Mouse (Mus musculus): ENCODE results near the gene Tmem88b.
"Not testable (repeated sequence)": the region's sequence is repeated elsewhere in the genome, so short reads cannot be mapped to it uniquely, and the experiment has no call there.

The Tmem88b gene

DNA sequence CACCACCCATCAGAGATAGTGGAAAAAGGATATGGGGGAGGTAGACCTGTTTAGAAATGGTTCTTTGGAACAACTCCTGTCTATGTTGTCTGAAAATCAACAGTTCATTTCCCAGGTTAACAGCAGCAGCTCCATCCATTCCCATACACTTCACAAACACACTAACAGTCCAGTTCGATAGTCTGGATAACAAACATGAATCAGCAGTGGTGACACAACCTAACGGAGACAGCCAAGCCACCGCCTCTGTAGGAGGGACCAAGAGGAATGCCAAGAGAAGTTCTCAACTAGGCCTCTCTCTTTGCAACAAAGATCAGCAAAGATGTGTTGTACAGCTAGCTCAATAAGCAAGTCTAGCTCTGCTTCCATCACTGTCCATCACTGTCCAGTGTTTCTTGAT, 23.3 kb downstream of the Tmem88b start:
- no peak for ATAC-seq (ENCODE audit: insufficient number of reproducible peaks, low FRiP score, low TSS enrichment)

DNA sequence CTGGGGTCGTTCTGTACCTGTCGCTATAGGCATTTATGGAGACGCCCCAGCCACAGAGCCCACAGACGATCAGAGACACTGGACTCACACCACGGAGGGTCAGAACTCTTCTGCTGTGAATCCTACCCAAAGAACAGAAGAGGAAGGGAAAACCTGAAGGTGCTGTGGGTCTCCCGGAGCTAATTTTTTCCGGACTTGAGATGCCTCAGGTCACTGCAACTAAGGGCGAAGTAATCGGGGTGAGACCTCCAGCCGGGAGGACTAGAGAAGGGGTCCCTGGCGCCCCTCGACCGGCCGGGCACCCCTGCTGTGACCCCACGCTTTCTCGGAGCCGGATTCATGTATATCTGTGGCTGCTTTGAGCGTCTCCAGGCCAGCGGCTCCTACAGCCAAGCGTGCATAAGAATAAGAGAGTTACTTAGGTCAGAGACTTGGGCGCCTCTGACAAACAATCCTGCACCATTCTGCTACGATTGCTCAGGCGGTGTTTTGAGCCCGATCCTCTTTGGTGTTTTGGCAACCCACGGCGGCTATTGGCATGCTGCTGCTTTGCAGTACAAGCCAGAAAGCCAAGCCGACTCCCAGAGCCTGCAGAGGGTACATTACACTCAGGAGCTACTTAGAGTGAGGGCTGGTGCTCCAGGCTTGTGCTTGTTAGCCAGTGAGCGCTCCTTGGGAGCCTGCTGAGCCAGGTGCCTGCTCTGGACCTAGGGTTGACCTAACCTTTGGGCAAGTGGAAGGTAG, 24.1 kb downstream of the Tmem88b start:
- ATAC-seq (ENCODE audit: insufficient number of reproducible peaks, low FRiP score, low TSS enrichment), result no peak

DNA sequence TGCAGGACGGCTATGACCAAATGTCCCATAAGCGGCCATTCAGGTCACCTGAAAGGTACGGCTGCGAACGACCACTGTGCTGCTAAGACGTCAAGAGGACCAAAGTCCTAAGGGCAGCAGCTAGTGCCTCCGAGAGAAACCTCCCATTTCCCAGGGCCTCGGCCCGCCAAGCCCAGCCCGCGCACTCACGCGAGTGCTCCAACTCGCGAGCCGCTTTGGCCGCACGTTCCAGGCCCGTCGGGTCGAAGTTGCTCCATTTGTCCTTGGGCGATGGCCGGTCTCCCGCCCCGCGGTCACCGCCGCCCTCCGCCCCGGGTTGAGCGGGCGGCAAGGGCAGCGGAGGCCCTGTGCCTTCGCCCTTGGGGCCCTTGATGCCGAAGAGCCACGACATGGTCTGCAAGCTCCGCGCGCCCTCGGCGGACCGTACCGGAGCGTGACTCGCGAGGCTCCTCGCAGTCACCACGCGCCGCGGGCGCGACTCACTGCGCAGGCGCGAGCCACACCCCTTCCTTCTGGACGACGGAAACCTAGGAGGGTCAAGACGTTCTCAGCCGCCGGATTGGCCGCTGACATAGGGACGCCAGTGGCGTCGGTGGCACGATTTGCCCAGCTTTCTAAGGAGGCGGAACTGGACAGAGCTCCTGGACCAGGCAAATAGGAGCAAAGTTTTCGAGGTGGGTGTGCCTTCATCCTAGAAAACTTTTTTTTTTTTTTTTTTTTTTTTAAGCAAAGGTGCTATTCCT, 24.9 kb downstream of the Tmem88b start, which contains the start of gene Atad3a:
TSS of gene Atad3a (minus strand) at position 481 of the 743 bp plus-strand sequence.
- ATAC-seq (ENCODE audit: insufficient number of reproducible peaks, low FRiP score, low TSS enrichment), result peak; percentile 89; the same call in 1 of the 2 replicates

DNA sequence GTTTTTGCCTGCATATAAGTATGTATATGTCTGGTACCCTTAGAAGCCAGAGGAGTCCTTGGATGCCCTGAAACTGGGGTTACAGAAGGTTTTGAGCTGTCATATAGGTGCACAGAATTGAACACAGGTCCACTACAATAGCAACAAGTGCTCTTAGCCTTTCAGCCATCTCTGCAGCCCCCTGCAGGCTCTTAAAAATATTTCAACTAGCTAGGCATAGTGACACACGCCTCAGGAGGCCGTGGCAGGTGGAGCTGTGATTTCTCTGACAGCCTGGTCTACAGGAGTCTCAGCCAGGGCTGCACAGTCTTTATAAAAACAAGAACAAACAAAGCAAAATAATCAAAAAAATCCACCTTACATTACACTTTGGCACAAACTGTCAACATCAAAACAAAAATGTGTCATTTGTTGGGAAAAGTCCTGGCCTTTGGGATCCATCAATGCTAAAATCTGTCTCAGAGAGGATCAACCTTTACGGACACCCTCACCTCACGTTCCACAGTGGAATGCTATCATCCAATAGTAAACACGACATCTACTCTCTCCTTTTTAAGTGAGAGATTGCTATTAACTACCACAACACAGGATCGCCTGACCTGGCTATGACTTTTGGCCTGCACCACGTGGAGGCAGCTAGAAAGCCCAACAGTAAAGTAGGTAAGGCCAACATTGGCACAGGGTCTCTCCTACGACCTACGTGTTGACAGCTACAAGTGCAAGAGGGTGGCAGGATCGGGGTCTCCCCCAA, 25.6 kb downstream of the Tmem88b start:
- ATAC-seq (ENCODE audit: insufficient number of reproducible peaks, low FRiP score, low TSS enrichment), result no peak

DNA sequence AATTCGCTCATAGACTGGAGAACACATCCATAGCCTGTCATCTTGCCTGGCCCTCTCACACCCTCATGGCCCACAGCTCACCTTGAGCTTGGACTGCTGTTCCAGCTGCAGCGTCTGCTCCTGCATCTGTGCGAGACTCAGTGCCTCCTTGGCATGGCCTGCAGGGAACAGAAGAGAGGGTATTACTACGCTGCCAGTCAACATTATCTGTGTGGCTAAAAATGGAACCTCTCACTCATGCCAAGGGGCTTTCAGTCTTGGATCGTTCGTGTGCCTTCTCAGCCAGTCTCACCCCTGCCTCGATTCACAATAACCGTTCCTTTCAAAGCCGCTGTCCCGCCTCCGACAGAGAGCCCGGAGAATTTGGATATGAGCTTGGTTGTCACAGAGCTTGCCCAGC, 28.7 kb downstream of the Tmem88b start:
- ATAC-seq (ENCODE audit: insufficient number of reproducible peaks, low FRiP score, low TSS enrichment), result no peak

DNA sequence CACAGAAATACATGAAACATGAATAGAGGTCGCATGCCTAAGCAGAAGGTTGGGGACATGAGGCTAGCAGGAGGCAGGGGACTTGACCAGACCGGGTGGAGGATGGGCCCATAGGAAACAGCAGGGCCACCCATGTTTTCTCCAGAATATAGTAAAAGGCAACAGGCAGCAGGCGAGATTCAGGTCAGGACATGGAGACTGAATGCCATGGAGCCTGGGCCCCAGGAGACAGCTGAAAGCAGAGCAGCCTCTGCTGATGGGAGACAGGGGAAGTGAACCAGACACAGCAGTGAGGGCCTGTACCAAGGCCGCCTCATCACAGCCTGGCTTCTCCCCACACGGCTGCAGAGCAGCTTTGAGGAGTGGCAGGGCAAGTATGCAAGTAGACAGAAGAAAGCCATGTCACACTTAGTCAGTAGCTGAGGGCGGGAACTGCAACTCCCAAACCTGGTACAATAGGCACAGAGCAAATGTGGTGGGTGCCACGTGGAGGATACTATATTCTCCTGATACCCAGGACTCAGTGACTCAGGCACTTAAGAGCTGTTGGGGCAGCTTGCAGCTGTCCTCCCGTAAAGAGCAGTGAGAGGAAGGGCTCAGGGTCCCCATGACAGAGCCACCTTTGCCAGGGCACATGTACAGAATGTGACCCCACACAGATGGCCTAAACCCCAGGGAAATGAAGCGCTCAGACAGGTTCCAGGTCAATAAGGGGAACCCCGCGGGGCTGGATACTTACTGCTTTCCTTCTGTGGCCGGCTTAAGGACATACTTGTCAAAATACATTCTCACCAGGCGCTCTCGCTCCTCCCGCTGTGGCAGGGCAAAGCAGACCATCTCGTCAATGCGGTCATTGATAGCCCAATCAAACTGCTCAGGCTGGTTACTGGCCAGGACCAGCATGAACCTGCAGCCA, 38.8 kb downstream of the Tmem88b start:
- peak; percentile 33; the same call in 1 of the 2 replicates for ATAC-seq (ENCODE audit: insufficient number of reproducible peaks, low FRiP score, low TSS enrichment)

DNA sequence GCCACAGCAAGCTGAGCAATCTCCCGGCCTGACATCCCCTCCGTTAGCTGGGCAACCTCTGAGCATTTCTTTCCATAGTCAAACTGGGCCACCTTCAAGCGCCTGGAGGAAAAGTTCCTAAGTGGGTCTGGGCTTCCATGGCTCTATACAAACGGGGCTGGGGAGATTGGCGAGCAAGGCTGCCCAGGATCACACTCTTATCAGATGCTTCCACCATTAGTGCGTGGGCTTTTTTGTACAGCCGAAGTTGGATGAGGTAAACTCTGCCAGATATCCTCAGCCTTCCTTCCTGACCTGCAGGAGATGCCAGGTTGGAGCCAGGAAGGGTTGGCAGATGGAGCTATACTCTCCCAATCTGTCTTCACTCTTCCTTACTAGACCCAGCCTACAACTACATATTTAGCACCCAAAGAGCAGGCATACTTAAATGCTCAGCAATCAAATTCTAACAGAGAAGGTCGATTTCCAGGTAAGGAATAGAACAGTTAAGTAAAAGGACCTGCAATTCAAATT, 39.6 kb downstream of the Tmem88b start:
- peak; percentile 62; the same call in 1 of the 2 replicates for ATAC-seq (ENCODE audit: insufficient number of reproducible peaks, low FRiP score, low TSS enrichment)

DNA sequence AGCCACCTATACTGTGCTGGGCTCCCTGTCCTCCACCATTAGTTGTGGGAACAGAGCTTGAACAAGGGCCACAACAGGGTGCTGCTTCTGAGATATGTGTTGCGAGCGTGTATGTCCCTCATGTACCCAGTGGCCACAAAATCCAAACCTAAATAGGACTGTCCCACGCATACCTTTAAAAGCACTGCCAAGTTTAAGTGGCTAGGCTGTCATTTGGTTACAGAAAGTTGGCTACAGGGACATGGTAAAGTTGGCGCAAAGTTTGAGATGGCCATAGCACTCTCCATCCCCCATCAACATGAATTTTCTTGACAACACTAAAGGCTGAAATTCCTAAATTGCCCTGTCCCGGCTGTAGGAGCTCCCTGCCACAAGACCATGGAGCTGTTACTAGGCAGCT, 40.5 kb downstream of the Tmem88b start:
- ATAC-seq (ENCODE audit: insufficient number of reproducible peaks, low FRiP score, low TSS enrichment), result no peak

DNA sequence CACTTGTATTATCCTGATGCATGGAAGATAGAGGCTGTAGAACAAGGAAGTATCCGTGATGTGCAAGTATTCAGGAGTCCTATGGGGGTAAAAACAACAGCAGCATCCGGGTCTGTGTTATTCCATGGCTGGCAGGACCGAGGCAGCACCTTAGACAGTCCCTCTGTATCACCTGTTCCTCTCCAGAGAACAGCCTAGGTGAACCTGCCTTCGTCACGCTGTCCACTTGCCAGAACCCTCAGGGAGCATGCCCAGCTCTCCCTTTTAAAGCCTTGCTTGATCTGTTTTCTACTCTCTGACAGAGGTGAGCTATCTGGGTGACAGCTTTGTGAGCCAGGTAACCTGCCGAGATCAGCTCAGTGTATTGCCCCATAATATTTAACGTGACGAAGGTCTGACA, 41.2 kb downstream of the Tmem88b start:
- ATAC-seq (ENCODE audit: insufficient number of reproducible peaks, low FRiP score, low TSS enrichment), result no peak

DNA sequence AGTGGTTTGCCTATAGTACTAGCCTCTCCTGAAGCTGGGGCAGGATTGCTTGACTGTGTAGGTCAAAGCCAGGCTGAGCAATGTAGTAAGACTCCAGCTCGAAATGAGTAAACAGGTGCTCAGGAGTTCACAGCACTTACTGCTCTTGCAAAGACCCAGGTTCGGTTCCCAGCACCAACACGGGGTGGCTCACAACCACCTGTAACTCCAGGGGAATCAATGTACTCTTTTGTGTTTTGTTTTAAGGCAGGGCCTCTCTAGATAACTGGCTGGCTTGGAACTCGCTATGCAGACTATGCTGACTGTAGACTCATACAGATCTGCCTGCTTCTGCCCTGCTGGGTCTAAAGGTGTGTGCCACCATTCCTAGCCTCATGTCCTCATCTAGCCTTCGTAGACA, 43.0 kb downstream of the Tmem88b start:
- no peak for ATAC-seq (ENCODE audit: insufficient number of reproducible peaks, low FRiP score, low TSS enrichment)

DNA sequence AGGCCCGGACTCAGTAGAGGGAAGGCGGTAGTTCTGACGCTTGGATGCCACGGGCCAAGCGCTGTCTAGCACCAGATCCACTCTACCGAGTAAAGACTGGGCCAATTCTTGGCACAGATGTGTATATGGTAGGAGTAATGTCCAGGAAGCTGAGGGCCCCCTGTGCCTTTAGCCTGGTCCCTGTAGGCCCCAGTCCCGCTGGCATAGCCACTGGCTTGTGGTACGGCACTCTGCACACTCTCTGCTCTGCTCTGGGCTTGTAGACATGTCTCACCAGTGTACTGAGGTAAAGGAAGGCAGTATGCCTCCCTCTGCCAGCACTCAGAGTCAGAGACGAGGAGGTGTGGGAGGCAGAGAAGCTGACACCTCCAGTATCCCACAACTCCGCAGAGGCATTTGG, 45.0 kb downstream of the Tmem88b start:
- not testable (repeated sequence) for ATAC-seq (ENCODE audit: insufficient number of reproducible peaks, low FRiP score, low TSS enrichment)

DNA sequence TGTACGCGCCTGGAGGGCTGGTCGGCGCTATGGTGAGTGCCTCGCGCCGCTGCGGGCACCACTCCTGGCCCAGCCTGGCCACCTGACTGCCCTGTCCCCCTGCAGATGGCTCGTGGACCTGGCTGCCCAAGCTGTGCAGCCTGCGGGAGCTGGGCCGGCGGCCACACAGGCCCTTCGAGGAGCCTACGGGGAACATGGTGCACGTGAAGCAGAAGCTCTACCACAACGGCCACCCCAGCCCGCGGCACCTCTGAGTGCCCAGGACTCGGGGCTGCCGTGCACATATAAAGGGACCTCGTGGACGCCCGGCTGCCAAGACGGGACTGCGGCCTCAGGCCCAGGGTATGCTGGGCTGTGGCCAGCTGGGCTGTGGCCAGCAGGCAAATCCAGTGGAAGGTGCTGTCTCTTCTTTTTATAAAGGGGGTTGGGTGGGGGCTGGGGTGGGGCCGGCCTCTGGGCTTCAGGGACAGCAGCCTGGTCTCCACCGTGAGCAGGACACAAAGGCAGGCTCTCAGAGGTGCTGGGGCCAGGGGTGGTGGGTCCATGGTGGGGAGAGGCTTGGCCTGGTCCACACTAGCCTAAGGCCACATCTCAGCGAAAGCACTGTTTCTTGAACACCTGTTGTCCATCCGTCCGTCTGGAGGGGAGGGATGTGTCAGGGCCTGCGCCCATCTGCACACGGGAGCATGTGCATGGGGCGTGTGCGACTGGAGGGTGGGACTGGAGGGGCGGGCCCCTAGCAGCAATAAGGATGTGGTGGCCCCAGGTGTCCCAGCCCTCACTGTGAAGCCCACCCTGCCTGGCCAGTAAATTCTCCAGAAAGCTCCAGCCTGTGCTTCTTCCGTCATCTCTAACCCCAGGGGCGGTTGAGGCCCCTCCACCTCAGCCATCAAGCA, 45.7 kb downstream of the Tmem88b start:
- ATAC-seq (ENCODE audit: insufficient number of reproducible peaks, low FRiP score, low TSS enrichment), result peak; percentile 24; the same call in 1 of the 2 replicates

DNA sequence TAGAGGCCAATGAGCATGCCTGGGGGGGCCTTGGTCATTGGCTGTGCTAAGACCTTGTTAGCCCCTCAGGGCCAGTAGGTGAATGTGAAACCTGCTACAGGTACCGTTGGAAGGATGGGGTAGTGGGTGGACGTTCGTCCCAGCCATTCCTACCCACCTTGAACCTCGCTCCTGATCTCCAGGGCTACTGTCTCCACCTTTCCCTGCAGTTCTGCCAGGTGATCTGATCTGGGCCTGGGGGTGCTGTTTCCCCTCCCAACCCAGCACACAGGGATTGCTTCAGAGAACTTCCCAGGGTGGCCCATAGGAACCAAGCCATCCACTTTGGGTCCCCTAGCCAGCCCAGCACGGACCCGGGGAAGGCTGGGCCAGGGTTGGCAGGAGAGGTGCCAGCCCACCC, 46.5 kb downstream of the Tmem88b start:
- no peak for ATAC-seq (ENCODE audit: insufficient number of reproducible peaks, low FRiP score, low TSS enrichment)

DNA sequence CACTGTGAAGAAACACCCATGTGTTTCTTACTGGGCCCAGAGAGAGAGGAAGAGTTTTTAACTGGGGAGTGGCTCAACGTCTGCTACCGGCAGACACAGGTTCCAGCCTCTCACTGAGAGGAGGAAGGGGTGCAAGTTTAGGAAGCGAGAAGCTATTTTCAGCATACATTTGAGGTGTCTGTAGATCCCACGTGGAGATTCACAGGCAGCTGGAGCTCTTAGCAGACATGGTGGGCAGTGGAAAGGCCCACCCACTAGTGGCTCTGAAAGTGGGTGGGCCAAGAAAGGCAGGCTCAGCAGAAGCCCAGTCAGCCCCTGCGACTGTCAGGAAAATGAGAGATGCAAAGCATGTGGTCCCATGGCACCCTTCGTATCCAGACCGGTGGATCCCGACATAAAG, 47.4 kb downstream of the Tmem88b start:
- no peak for ATAC-seq (ENCODE audit: insufficient number of reproducible peaks, low FRiP score, low TSS enrichment)

DNA sequence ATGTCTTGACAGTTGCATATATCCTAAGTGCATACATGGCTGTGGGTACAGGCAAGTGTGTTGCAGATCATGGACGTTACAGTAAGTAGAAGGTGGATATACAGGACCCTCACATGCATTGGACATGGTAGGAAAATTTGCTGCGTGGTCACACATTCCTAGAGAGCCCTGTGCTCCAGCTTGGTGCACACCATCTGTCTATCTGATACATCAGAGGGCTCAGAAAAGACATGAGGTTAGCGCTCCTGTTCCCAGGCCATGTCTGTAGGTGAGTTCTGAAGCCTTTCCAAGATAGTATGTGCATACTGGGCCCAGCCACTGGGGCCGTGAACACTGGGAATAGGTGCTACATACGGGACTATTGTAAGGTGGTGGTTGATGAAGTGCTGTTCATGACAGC, 49.3 kb downstream of the Tmem88b start:
- ATAC-seq (ENCODE audit: insufficient number of reproducible peaks, low FRiP score, low TSS enrichment), result no peak

DNA sequence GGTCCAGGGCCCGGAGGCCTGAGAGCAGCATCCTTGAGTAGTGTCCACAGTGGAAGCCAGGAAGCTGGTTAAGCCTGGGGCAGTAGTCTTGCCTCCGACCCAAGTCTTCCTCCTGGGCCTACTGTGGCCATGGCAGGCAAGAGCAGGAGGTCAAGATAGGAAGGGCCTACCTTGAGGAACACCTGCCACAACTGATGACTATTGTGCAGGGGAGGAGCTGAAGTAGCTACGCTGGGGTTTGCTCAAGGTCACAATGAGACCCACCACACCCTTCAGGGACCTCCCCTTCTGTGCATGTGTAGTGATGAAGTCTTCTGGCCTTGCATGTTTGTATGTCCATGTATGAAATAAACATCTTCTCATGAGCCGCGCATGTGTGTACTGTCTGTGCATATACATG, 49.9 kb downstream of the Tmem88b start:
- no peak for ATAC-seq (ENCODE audit: insufficient number of reproducible peaks, low FRiP score, low TSS enrichment)

DNA sequence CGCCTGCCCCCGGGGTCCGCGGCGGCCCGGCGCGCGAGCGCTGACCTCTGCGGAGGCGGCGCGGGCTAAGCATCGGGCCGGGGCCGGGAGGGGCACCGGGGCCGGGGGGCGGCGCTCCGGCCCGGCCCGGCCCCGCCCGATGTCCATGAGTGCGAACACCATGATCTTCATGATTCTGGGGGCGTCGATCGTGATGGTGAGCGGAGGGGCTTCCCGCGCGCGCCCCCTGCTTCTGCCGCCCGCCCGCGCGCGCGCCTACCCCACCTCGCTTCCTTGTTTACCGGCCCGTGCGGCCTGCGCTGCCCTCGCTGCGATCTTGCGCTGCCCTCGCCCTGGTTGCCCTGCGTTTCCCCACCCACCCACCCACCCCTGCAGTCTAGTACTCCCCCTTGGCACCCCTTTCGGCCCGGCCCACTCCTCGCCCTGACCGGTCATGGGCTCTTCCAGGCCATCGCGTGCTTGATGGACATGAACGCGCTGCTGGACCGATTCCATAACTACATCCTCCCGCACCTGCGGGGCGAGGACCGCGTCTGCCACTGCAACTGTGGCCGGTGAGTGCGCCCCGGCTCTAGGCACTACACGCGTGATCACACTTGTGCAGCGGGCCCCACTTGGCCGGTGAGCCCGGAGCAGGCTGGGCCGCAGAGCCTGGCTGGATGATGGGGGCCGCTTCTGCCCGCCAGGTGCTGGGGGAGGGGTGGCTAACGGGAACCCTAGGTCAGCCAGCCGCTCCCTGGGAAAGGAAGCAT, 50.5 kb downstream of the Tmem88b start:
- peak; percentile 17; the same call in 1 of the 2 replicates for ATAC-seq (ENCODE audit: insufficient number of reproducible peaks, low FRiP score, low TSS enrichment)

DNA sequence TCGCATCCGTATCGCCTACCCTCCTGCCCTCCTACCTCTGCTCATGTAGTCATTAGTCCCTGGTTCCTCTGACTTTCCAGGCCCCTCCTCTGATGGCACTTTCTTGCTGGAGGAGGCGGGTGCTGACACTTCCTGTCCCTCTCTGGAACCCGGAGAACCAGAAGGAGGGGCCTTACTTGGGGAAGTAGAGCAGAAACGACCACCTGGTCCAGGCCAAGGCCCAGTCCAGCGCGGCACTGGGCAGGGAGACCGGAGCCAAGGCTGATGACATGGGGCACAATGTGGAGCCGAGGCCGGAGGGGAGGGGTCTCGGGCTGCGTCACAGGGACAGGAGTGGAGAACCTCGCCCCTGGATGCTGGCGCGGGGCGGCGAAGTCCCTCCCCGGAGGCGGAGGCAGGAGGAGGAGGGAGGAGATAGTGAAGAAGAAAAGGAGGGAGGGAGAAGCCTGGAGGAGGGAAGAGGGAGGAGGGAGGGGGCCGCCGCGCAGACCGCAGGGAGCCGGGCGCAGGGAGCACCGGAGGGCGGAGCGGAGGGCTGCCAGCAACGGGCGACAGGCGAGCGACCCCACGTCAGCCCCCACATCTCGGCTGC, 51.2 kb downstream of the Tmem88b start, which contains the start of gene Tmem240:
TSS of gene Tmem240 (plus strand) at position 451 of the 592 bp plus-strand sequence.
- ATAC-seq (ENCODE audit: insufficient number of reproducible peaks, low FRiP score, low TSS enrichment), result peak; percentile 81

Data from cerebellum, adult (tissue).